Mouse (Mus musculus) CD8-positive naive resting alpha-beta T cell, adult 2 months (primary cell): ENCODE measurements around the gene Mkln1.

Experiments used
- DNase-seq, 2 experiments: peaks; one replicate each; pipeline ENCODE4 v3.0.0; 2022; ENCODE audit warnings: low read depth in 2 of 2, low spot score in 2 of 2

Gene Mkln1

DNA sequence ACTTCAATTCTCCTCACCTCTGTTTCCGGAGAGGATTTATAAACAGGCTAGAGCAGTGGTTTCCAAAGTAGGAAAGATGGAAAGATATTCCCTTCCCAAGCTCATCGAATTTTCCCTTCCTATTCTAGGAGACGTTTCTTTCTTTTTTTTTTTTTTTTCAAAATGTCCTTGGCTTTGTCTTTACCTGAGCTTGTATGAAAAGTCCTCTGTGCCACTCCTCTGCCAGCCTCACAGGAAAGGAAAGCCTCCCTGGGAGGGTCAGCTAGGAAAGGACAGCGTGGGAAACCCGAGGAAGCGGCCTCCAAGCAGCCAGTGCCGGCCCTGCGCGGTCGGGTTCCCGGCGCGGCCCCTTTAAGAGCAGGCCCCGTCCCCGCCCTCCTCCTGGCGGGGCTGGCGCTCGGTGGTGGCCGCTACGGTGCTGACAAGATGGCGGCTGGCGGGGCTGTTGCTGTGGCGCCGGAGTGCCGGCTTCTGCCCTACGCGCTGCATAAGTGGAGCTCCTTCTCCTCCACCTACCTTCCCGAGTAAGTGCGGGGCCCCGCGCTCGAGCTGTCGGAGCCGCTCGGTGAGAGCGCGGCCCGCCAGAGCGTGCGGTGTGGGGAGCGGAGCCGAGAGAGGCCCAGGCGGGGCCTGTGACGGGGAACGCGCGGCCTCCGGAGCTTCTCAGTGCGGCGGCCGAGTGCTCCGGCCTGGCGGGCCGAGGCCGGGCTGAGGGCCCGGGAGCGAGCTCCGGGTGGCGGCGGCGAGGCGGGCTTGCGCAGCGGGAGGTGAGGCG is at the start of gene Mkln1:
Gene Mkln1 (plus strand): TSS at position 305 of the 775 bp plus-strand sequence.
- DNase-seq: peak; percentile 72 to 81

DNA sequence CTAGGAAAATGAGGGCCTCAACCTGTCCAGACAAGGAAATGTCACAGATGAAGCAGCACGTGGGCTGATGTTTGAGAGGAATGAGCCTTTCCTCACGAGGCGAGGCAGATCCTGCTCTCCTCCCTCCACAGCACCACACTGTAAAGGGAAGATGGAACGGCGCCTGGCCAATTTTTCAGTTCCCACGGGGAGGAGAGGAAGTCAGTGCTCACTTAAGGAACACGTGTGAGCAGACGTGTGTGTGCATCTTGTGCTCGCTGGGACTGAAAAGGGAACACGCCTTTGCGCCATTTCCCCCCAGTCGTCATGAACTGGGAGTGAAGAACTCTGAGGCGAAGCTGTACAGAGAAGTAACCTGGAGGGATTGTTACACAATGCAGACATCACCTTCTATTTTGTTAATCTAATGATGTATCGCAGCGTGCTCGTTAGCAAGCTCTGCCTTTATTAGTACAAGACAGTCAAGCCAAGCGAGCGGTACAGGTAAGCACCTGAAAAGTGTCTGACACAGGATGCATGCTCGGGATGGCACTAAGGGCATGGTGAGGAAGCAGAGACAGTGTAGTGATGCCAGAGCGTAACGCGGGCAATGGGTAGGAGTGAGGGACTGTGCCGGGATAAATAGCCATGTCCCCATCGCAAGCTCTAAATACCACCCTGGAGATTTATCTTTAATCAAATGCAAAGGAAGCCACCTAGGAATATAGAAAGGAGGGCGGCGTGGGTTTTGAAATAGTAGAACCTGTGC is 41.9 kb upstream of the Mkln1 start:
- DNase-seq: no peak

DNA sequence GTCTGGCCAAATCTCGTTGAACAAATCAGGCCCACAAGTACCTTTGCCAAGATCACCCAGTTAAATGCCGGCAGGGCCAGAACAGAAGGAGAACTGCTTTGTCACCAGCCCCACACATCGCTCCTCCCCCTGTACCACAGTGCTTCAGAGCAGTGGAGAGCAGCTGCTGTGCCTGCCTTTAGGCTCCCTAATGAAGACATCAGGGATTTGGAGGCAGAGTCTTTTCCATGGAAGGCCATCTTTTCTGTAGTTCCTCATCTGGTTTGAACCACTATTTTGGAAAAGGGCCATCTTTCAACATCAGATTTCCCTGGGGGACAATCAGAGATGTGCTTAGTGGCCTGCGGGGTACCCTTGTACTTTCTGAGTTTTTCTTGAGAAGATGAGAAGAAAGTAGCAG is 41.2 kb upstream of the Mkln1 start:
- no peak for DNase-seq

DNA sequence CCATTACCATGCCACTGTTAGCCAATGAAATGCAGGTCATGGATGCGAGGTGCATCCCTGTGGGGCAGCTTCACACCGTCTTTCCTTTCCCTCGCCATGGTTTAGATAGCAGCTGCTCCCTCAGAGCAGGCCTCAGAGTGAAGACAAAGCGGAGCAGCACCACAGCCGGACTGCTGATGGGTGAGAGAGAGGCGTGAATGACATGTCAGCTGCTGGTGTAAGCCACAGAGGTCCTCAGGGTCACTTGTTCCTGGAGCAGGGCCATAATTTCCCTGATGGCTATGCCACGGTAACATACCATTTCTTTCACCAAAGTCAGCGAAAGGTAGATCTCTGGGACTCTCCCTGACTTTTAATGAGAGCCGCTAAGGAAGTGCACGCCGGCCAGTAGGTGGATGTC is 35.9 kb upstream of the Mkln1 start:
- no peak for DNase-seq

DNA sequence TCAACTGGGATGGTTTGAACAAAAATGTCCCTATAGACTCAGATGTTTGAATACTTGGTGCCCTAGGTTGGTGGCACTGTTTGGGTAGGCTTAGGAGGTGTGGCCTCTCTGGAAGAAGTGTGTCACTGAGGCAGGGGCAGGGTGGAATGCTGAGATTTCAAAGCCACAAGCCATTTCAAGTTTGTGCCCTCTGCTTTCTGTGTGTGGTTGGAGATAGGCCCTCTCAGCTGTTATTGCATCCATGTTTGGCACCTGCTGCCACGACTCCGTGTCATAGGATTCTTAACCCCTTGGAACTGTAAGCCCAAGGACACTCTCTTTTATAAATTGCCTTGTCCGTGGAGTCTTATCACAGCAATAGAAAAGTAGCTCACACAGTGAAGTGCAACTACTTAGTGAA is 34.1 kb upstream of the Mkln1 start:
- no peak for DNase-seq

DNA sequence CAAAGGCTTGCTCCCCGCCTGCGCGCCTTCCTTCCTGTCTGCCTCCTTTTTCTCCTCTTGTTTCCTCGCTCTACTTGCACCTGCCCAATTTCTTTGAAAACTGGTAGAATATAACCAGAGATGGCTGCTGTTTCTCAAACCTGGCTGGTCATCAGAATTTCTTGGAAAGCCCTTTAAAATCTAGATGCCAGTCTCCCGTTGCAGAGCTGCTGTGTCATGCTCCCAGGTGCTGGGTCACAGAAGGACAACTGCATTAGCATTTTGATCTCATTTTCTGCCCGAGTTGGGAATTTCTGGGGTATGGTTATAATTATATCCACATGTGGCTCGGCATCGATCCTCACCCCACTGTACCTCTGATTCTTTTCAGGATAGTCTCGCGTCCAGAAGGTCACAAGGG is 30.6 kb upstream of the Mkln1 start:
- no peak for DNase-seq

DNA sequence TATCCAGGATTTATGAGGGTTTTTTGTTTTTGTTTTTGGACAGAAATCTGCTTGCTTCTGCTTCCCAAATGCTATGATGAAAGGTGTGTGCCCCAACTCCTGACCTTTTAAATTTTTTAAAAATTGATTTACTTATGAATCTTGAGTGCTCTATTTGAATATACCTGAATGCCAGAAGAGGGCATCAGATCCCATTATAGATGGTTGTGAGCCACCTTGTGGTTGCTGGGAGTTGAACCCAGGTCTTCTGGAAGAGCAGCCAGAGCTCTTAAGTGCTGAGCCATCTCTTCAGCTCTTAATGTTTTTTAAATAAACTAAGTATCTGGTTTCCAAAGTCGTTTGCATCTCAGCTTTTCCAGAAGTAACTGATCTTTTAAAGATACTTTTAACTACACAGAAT is 30.0 kb upstream of the Mkln1 start:
- no peak for DNase-seq

DNA sequence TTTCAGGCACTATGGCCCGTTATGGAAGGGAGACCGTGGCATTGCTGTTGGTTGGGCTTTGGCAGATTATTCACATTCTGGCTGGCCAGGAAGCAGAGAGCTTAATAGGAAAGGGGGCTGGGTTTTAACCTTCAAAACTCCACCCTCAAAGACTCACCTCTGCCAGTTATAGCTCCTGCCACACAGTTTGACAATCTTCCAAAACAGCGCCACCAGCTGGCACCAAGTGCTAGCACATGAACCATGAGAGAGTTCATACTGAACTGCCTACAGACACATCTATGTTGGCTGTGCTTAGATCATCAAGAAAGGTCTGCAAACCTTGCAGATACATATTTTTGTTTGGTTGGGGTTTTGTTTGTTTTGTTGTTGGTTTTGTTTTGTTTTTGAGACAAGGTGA is 28.7 kb upstream of the Mkln1 start:
- peak in 1 of 2 experiments; percentile 5 for DNase-seq

DNA sequence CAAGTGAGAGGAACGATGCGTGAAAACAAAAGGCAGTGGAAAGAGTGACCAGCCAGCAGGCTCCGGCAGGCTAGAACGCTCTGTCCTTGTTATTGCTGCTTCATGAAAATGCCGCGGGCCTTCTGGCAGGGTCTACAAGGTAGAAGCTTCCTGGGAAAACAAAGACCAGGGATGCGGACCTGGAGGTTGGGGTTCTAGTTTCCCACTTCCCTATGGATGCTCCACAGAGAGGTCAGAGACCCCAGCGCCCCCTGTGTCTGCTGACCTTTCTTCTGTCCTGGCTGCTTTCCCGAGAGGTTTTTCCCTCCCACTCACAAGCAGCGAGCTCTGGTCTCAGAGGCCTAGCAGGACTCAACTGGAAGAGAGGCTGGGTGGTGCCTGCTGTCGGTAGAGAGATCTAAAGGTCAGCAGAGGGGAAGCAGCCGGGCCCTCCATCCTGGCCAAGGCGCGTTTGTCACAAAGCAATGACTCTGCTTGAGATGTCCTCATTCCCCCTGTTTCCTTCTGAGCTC is 27.9 kb upstream of the Mkln1 start:
- DNase-seq: no peak

DNA sequence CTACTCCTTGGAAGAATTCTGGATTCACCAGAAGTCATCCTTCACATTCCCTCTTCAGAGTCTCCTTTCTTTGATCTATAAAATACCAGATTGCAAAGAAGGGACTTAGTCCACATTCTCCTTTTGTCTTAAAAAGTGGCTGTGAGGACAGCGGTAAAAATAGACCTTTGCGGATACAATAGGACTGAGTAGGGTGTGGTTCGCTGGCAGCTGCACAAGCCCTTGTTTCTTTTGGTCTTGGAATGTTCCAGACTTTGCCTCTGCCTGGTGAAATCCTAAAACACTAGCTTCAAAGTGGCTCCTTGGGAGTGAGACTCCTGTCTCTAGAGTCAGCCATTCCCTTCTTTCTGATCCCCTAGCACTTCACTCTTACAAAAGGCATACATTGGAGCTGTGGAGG is 27.4 kb upstream of the Mkln1 start:
- no peak for DNase-seq

DNA sequence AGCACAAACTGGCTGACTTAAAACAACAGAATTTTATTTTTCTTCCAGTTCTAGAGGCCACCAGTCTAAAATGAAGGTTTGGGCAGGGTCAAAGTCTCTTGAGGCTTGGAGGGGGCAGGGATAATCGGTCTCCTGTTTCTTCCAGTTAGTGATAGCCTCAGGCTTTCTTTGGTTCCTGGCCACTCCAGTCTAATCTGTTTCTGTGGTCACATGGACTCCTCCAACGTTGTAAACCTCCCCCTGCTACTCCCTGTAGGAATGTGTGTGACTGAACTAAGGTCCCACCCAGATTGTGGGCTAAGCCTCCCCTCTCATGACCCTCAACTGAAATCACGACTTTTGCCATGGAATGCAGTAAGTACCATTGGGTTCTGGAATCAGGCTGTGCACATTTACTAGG is 25.9 kb upstream of the Mkln1 start:
- DNase-seq: no peak

DNA sequence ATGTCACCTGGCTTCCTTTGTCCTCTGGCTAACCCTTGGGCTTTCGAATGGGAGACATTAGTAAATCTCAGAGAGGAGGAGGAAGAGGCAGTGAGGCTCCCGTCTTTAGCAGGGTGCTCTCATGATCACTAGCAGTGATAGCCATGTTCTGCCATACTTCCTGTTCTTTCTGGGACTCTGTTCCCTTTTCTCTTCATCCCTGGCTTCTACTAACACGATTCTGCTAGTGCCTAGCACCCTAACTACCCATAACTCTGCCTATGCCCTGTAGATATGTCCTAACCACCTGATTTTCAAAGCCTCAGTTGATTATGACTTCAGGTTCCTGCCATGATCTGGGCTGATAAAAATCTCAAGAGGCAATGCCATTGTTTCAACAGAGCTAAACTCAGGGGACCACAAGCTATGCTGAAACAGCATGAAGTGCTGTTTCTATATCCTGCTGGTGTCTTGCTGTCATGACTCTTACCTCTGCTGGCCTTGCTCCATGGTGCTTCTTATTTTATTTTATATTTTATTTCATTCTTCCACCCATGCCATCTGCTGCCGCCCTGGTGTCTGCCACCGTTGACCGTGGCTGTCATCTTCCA is 25.4 kb upstream of the Mkln1 start:
- no peak for DNase-seq

DNA sequence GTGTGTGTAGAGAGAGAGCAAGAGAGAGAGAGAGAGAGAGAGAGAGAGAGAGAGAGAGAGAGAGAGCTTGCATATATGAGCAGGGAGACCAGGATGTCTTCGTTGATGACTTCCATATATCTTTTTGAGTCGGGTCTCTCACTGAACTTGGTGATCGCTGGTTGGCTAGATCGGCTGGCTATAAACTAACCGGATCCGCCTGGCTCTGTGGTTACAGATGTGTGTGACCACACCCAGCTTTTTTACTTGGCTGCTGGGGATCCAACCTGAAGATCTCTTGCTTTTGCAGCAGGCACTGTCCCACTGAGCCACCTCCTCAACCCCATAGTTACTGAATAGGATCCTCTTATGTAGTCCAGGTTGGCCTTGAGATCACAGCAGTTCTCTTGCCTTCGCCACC is 15.5 kb upstream of the Mkln1 start:
- DNase-seq: no peak

DNA sequence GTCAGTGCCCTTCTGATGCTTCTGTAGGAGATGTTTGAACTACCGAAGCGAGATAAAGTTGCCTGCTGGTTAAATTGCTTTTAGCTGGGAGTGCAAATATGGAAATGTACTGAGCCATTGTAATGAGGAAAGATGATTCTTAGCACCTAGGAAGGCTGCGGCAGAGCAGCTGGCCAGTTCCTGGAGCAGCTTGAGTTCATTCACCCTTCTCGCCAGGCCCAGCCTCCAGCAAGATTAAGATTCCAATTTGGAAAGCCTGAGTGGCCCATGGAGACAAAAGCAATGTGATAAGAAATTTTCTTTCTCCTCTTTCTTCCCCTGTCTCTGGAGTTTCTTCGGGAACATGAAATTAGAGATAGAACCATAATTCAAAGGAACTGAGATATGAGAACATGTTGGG is 13.7 kb upstream of the Mkln1 start:
- no peak for DNase-seq

DNA sequence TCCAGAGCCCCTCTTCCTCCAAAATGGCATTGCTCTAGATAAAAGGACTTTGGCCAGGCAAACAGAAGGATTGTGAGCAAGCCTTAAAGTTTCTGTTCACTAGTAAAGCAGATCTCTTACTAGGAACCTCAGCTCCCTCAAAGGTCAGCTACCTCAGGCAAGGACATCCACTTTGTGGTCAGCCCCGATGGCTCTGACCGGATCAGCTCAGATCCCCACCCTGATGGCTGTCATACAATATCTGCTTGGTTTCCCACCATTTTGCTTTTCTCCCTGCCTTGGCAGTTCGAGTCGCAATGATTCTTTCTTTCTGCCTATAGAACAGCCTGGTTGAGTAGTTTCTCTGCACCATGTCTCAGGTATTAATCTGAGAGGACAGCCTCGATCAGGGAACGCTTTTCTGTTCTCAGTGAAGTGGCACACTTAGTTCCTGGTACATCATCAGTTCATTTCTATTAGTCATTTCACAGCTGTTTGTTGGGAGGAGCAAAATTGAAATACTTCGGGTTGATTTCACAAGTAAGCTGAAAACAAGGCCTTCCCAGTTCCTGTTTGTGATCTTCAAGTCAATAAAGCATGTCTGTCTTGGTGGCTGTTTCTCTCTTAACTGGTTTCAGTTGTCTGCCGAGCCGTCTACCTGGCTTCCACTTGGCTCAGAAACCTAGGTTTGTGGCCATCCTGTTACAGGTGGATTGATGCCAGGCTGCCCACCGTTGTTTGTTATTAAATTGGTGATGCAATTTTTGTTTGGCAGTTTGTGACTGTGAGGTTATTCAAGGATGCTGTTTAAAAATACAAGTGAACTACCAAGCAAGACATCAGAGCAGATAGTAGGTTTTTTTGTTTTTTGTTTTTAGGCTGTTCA is 13.0 kb upstream of the Mkln1 start:
- DNase-seq: no peak

DNA sequence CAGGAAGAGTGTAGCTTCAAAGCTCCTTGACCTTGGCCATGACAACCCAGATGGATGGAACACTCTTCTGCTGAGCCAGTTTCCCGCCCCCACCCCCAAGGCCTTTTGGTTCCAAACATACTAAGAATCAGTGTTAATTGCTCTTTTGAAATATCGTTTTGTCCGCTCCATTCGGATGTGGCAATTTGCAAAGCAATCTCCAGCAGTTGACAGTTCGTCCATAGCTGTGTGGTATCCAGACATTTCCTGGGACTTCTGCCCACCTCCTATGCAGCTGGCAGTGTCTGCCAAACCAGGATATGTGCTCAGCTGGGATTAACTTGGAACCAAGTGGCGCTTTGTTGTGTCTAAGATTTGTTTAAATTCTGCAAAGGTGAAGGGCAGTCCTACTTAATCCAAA is 8.8 kb upstream of the Mkln1 start:
- no peak for DNase-seq

DNA sequence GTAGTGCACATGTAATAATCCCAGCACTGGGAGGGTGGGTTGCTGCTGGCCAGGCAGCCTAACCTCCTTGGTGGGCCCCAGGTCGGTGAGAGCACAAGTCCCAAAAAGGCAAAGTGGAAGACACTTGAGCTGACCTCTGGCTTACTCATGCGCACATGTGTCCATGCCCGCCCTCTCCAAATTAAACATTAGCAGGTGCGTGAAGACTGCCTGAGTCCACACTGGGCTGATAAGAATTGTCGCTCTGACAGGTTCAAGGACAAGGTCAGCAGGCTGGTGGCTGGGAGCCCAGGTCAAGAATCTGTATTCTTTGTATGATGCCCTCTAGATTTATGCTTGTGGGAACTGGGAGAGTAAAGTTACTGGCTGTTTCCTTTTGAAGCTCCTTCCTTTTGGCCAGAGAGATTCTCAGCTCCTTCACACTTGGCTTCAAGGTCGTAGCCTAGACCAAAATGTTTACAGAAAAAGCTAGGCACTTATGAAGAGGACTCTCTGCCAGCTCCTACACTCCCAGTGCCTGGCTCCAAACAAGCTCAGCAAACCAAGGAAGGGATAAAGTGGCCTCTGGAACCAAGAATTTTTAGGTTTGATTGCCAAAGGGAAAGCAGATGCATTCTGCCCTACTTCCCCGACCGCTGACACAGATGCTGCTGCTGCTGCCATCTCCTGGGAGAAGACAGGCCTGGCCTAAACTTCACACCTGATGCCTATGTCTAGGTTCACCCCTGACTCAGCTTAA is 8.1 kb upstream of the Mkln1 start:
- no peak for DNase-seq

DNA sequence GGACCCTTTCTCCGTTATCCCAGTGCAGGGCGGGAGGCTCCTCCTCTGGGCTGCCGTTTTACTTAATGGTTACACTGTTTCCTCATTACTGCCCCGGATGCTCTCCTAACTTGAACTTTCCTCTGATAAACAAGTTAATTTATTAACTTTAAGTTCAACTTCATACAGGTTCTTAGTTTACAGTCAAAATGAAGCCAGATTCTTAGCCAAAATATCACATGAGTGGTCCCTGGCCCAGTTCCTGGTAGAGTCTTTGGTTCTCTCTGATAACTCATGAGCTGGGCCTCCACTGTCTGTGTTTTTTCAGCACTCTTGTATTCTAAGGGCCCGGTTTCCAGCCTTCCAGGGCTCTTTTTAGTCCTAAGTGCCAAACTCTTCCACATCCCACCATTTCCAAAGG is 5.7 kb upstream of the Mkln1 start:
- no peak for DNase-seq

DNA sequence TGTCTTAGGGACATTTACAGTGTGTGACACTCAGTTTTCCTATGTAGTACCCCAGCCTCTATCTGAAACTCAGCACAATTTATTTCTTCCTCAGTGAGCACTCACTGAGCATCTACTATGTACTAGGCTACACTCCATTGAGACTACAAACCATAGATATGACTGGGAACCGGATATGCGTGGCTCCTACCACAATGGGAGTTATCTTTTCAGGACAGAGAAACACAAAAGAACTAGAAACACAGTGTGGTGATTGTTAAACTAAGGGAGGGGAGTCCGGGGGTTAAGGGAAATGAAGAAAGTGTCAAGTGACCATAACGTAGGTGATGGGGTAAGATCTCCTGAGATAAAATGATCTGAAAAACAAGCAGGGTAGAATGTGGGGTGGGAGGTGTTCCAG is 2.4 kb upstream of the Mkln1 start:
- no peak for DNase-seq

DNA sequence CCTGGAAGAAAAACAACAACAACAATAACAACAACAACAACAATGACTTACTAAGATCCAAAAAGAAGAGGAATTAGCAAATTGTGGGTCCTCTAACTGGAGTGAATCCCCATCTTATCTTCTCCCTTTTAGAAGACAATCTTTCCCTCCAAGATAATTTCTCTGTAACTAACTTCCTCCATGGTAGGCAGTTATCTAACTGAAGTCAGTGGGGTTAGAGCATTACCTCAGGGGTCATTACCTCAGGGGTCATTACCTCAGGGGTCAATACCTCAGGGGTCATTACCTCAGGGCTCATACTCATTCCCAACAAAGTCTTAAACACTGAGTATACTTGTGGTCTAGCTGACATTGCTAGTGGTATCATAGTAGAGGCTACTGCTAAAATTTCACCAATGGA is 1.2 kb upstream of the Mkln1 start:
- DNase-seq: no peak
